Mouse (Mus musculus) brain, adult 10 weeks (tissue): ENCODE results near the gene Cct8l1. TPM values are rescaled to one million over a fixed set of nuclear protein-coding genes. Genes with fewer than 3 reads are reported as not detected.

Experiments
- polyA plus RNA-seq: library from polyadenylated mRNA; stranded (reverse); fragments of 350-450 nt; fragmentation: Illumina TruSeq; extraction: RNeasy Lipid Tissue Mini Kit (QIAGEN cat#74804); gene quantifications from one replicate; pipeline ENCODE4 v1.2.3, GENCODE M21; 2015; ENCODE audit warnings: low read depth, low replicate concordance

Gene Cct8l1
- polyA plus RNA-seq, result not detected

GRCm38 (mm10) chr5:25515767-25516166 lies at the start of gene Cct8l1:
Gene Cct8l1, plus strand, starts transcription at chr5:25516067.

GRCm38 (mm10) chr5:25498346-25498820 lies 17.5 kb upstream of the Cct8l1 start, which contains the start of gene Kmt2c:
Gene Kmt2c, minus strand, starts transcription at chr5:25498783.

Other genes with a start within 250 kb of the Cct8l1 start
- 29.5 TPM for gene Kmt2c, start 17.3 kb upstream of the Cct8l1 start, polyA plus RNA-seq
- 6.5 TPM for gene Xrcc2, start 189.8 kb downstream of the Cct8l1 start, polyA plus RNA-seq
- gene Actr3b, start 243.9 kb downstream of the Cct8l1 start, polyA plus RNA-seq, result 146 TPM